Mouse (Mus musculus): ENCODE data around the gene Ube2r2. TPM values are rescaled to one million over a fixed set of nuclear protein-coding genes. Genes with fewer than 3 reads are reported as not detected.
A peak's percentile ranks its signal among the peaks of the same experiment; 100 is the strongest.

Gene Ube2r2
- polyA plus RNA-seq, 1 experiment from 2014 or later, result 97.6 TPM

GRCm38 (mm10) chr4:41179825-41180725, 44.5 kb downstream of the Ube2r2 start:
- ATAC-seq (ENCODE audit: low FRiP score, low TSS enrichment), result 0 out of 2 replicates have a peak, but pooled peaks have one; percentile 49
- no peak overlapping the region for H3K4me2 ChIP-seq (replicated peaks; ENCODE audit: low read depth, low read length)
- WGBS, result 91% methylated on average over 15 of the region's 15 CpGs
- H3K9ac ChIP-seq (ENCODE audit: low read depth, low read length), result no peak overlapping the region
- no peaks in the 10 kb centered on the region for H3K4me1 ChIP-seq (ENCODE audit: control insufficient read depth, insufficient read depth, low read length)
- H3K4me3 ChIP-seq (ENCODE audit: low read length), result no peak overlapping the region
- peaks cover 44% of the 10 kb centered on the region for H3K36me3 ChIP-seq (ENCODE audit: control insufficient read depth, insufficient read depth, low read length)
- H3K9me3 ChIP-seq (ENCODE audit: control insufficient read depth, low read length), result no peaks in the 10 kb centered on the region
- no peaks in the 10 kb centered on the region for H3K27me3 ChIP-seq (ENCODE audit: control insufficient read depth, insufficient read depth, low read length)
- H3K27ac ChIP-seq (ENCODE audit: low read depth, low read length), result no peak overlapping the region

- Histone ChIP-seq H3K4me2 (replicated peaks; ENCODE audit: low read depth, low read length) (no peak overlapping the region), H3K4me3 (ENCODE audit: low read length) (no peak overlapping the region), H3K9me3 (ENCODE audit: control insufficient read depth, low read length) (no peaks in the 10 kb centered on the region), H3K36me3 (ENCODE audit: control insufficient read depth, insufficient read depth, low read length) (peaks cover 64% of the 10 kb centered on the region), H3K27ac (ENCODE audit: low read depth, low read length) (no peak overlapping the region), H3K27me3 (ENCODE audit: control insufficient read depth, insufficient read depth, low read length) (no peaks in the 10 kb centered on the region), H3K9ac (ENCODE audit: low read depth, low read length) (no peak overlapping the region), H3K4me1 (ENCODE audit: control insufficient read depth, insufficient read depth, low read length) (no peaks in the 10 kb centered on the region)
- ATAC-seq (ENCODE audit: low FRiP score, low TSS enrichment), result no peak
- WGBS, result 86% methylated on average over 2 of the region's 2 CpGs
These were observed 54.3 kb downstream of the Ube2r2 start for GRCm38 (mm10) chr4:41189809-41190208.

GRCm38 (mm10) chr4:41192544-41193512, 57.3 kb downstream of the Ube2r2 start:
- no peaks in the 10 kb centered on the region for H3K4me1 ChIP-seq (ENCODE audit: control insufficient read depth, insufficient read depth, low read length)
- no peak overlapping the region for H3K4me2 ChIP-seq (replicated peaks; ENCODE audit: low read depth, low read length)
- ATAC-seq (ENCODE audit: low FRiP score, low TSS enrichment), result no peak
- no peak overlapping the region for H3K27ac ChIP-seq (ENCODE audit: low read depth, low read length)
- 56% methylated on average over 14 of the region's 14 CpGs for WGBS
- no peaks in the 10 kb centered on the region for H3K27me3 ChIP-seq (ENCODE audit: control insufficient read depth, insufficient read depth, low read length)
- no peak overlapping the region for H3K9ac ChIP-seq (ENCODE audit: low read depth, low read length)
- H3K9me3 ChIP-seq (ENCODE audit: control insufficient read depth, low read length), result no peaks in the 10 kb centered on the region
- no peak overlapping the region for H3K4me3 ChIP-seq (ENCODE audit: low read length)
- peaks cover 85% of the 10 kb centered on the region for H3K36me3 ChIP-seq (ENCODE audit: control insufficient read depth, insufficient read depth, low read length)

GRCm38 (mm10) chr4:41195328-41195727, 59.8 kb downstream of the Ube2r2 start:
- H3K4me2 ChIP-seq (replicated peaks; ENCODE audit: low read depth, low read length), result no peak overlapping the region
- no peak for ATAC-seq (ENCODE audit: low FRiP score, low TSS enrichment)
- no peaks in the 10 kb centered on the region for H3K4me1 ChIP-seq (ENCODE audit: control insufficient read depth, insufficient read depth, low read length)
- no peak overlapping the region for H3K27ac ChIP-seq (ENCODE audit: low read depth, low read length)
- H3K4me3 ChIP-seq (ENCODE audit: low read length), result no peak overlapping the region
- no peaks in the 10 kb centered on the region for H3K9me3 ChIP-seq (ENCODE audit: control insufficient read depth, low read length)
- H3K27me3 ChIP-seq (ENCODE audit: control insufficient read depth, insufficient read depth, low read length), result no peaks in the 10 kb centered on the region
- H3K9ac ChIP-seq (ENCODE audit: low read depth, low read length), result no peak overlapping the region
- H3K36me3 ChIP-seq (ENCODE audit: control insufficient read depth, insufficient read depth, low read length), result peaks cover 97% of the 10 kb centered on the region
- WGBS, result 95% methylated on average over 15 of the region's 15 CpGs

GRCm38 (mm10) chr4:41196861-41197610, 61.5 kb downstream of the Ube2r2 start:
- H3K4me1 ChIP-seq (ENCODE audit: control insufficient read depth, insufficient read depth, low read length), result no peaks in the 10 kb centered on the region
- no peaks in the 10 kb centered on the region for H3K27me3 ChIP-seq (ENCODE audit: control insufficient read depth, insufficient read depth, low read length)
- no peak overlapping the region for H3K4me2 ChIP-seq (replicated peaks; ENCODE audit: low read depth, low read length)
- H3K36me3 ChIP-seq (ENCODE audit: control insufficient read depth, insufficient read depth, low read length), result peaks cover 99% of the 10 kb centered on the region
- WGBS, result 77% methylated on average over 3 of the region's 3 CpGs
- ATAC-seq (ENCODE audit: low FRiP score, low TSS enrichment), result no peak
- H3K4me3 ChIP-seq (ENCODE audit: low read length), result no peak overlapping the region
- H3K27ac ChIP-seq (ENCODE audit: low read depth, low read length), result no peak overlapping the region
- H3K9me3 ChIP-seq (ENCODE audit: control insufficient read depth, low read length), result no peaks in the 10 kb centered on the region
- H3K9ac ChIP-seq (ENCODE audit: low read depth, low read length), result no peak overlapping the region

GRCm38 (mm10) chr4:41202135-41202534, 66.6 kb downstream of the Ube2r2 start:
- H3K27me3 ChIP-seq (ENCODE audit: control insufficient read depth, insufficient read depth, low read length), result no peaks in the 10 kb centered on the region
- H3K9ac ChIP-seq (ENCODE audit: low read depth, low read length), result no peak overlapping the region
- H3K27ac ChIP-seq (ENCODE audit: low read depth, low read length), result no peak overlapping the region
- H3K4me1 ChIP-seq (ENCODE audit: control insufficient read depth, insufficient read depth, low read length), result no peaks in the 10 kb centered on the region
- WGBS, result 93% methylated on average over 8 of the region's 8 CpGs
- no peak for ATAC-seq (ENCODE audit: low FRiP score, low TSS enrichment)
- H3K4me2 ChIP-seq (replicated peaks; ENCODE audit: low read depth, low read length), result no peak overlapping the region
- H3K4me3 ChIP-seq (ENCODE audit: low read length), result no peak overlapping the region
- peaks cover 97% of the 10 kb centered on the region for H3K36me3 ChIP-seq (ENCODE audit: control insufficient read depth, insufficient read depth, low read length)
- no peaks in the 10 kb centered on the region for H3K9me3 ChIP-seq (ENCODE audit: control insufficient read depth, low read length)

GRCm38 (mm10) chr4:41205751-41206150, 70.2 kb downstream of the Ube2r2 start:
- H3K27me3 ChIP-seq (ENCODE audit: control insufficient read depth, insufficient read depth, low read length), result no peaks in the 10 kb centered on the region
- no peak overlapping the region for H3K9ac ChIP-seq (ENCODE audit: low read depth, low read length)
- H3K9me3 ChIP-seq (ENCODE audit: control insufficient read depth, low read length), result no peaks in the 10 kb centered on the region
- no peak overlapping the region for H3K27ac ChIP-seq (ENCODE audit: low read depth, low read length)
- no peak for ATAC-seq (ENCODE audit: low FRiP score, low TSS enrichment)
- H3K4me2 ChIP-seq (replicated peaks; ENCODE audit: low read depth, low read length), result no peak overlapping the region
- H3K4me3 ChIP-seq (ENCODE audit: low read length), result no peak overlapping the region
- H3K36me3 ChIP-seq (ENCODE audit: control insufficient read depth, insufficient read depth, low read length), result peaks cover 95% of the 10 kb centered on the region
- 92% methylated on average over 8 of the region's 8 CpGs for WGBS
- no peaks in the 10 kb centered on the region for H3K4me1 ChIP-seq (ENCODE audit: control insufficient read depth, insufficient read depth, low read length)

GRCm38 (mm10) chr4:41208050-41208449, 72.5 kb downstream of the Ube2r2 start:
- WGBS, result 93% methylated on average over 4 of the region's 4 CpGs
- Histone ChIP-seq H3K9ac (ENCODE audit: low read depth, low read length) (no peak overlapping the region), H3K27ac (ENCODE audit: low read depth, low read length) (no peak overlapping the region), H3K4me2 (replicated peaks; ENCODE audit: low read depth, low read length) (no peak overlapping the region), H3K4me1 (ENCODE audit: control insufficient read depth, insufficient read depth, low read length) (no peaks in the 10 kb centered on the region), H3K36me3 (ENCODE audit: control insufficient read depth, insufficient read depth, low read length) (peaks cover 88% of the 10 kb centered on the region), H3K9me3 (ENCODE audit: control insufficient read depth, low read length) (no peaks in the 10 kb centered on the region), H3K4me3 (ENCODE audit: low read length) (no peak overlapping the region), H3K27me3 (ENCODE audit: control insufficient read depth, insufficient read depth, low read length) (no peaks in the 10 kb centered on the region)
- no peak for ATAC-seq (ENCODE audit: low FRiP score, low TSS enrichment)

Measured in kidney, embryonic 14.5 days (tissue).